Mouse (Mus musculus): ENCODE results near the gene Arhgef3. TPM values are rescaled to one million over a fixed set of nuclear protein-coding genes. Genes with fewer than 3 reads are reported as not detected.

Arhgef3 gene
- polyA plus RNA-seq, 1 experiment from 2014 or later, result 15.2 TPM

DNA sequence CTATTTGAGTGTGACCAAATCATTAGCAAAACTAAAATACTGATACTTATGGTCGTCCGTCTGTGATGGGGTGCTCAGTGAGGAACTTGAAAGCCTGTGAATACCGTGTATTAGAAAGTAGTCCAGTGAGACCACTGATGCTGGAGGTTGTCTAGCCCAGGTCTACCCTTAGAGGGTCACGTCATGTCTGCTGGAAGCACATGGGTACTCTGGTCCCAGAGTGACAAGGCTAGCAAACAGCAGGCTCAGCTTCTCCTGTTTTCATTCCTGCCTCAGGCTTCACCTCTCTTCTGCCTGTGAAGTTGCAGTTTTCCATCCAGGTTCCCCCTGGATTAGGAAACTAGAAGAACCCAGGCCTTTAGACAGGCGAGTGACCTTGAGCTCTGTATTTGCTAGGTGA lies 233.0 kb downstream of the Arhgef3 start:
- Histone ChIP-seq H3K27me3 (replicated peaks) (no peaks in the 10 kb centered on the region), H3K4me3 (replicated peaks) (no peak overlapping the region), H3K4me2 (no peak overlapping the region), H3K27ac (no peak overlapping the region), H3K9ac (no peak overlapping the region), H3K36me3 (no peaks in the 10 kb centered on the region), H3K4me1 (peaks cover 27% of the 10 kb centered on the region), H3K9me3 (no peaks in the 10 kb centered on the region)
- WGBS, result 88% methylated on average over 5 of the region's 5 CpGs
- ATAC-seq (ENCODE audit: insufficient read depth, low FRiP score, low read depth), result no peak

DNA sequence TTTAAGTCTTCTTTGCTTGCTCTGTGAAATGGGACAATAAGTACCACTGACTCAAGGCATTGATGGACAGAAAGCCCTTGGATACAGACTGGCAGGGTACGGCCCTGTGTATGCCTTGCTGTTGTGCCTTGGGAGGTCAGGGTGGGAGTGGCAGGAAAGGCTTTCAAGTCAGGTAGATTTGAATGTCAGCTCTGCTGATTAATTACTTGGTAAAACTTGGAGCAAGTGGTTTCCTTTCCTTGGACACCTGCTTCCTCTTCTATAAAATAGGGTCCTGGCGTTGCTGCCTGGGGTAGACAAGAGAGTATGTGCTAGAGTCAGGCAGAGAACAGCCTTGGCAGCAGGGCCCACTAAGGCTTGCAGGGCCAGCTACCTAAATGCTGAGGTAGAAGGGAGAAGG lies 233.4 kb downstream of the Arhgef3 start:
- Histone ChIP-seq H3K27ac (no peak overlapping the region), H3K9me3 (no peaks in the 10 kb centered on the region), H3K4me2 (no peak overlapping the region), H3K4me3 (replicated peaks) (no peak overlapping the region), H3K27me3 (replicated peaks) (no peaks in the 10 kb centered on the region), H3K9ac (no peak overlapping the region), H3K36me3 (no peaks in the 10 kb centered on the region), H3K4me1 (peaks cover 30% of the 10 kb centered on the region)
- 65% methylated on average over 2 of the region's 2 CpGs for WGBS
- no peak for ATAC-seq (ENCODE audit: insufficient read depth, low FRiP score, low read depth)

GRCm38 (mm10) chr14:27348656-27349055 lies 234.0 kb downstream of the Arhgef3 start:
- Histone ChIP-seq H3K36me3 (no peaks in the 10 kb centered on the region), H3K27me3 (replicated peaks) (no peaks in the 10 kb centered on the region), H3K9ac (no peak overlapping the region), H3K27ac (no peak overlapping the region), H3K4me1 (peaks cover 30% of the 10 kb centered on the region), H3K4me2 (no peak overlapping the region), H3K4me3 (replicated peaks) (no peak overlapping the region), H3K9me3 (no peaks in the 10 kb centered on the region)
- 96% methylated on average over 4 of the region's 4 CpGs for WGBS
- ATAC-seq (ENCODE audit: insufficient read depth, low FRiP score, low read depth), result no peak

DNA sequence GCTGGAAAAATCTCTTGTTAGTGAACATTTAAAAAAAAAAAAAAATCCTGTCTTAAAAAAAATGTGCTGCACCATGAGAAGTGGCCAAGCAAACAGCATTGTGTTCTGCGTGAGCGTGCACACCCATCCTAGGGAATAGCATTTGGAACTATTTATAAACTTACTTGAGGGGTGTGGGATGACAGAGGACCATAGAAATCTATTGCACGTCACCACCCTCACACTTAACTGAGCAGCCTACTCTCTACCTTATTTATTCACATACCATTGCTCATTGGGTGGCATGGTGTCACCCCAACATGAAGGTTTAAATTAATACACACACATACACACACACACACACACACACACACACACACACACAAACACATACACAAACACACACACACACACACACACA lies 234.4 kb downstream of the Arhgef3 start:
- H3K4me2 ChIP-seq, result no peak overlapping the region
- H3K4me3 ChIP-seq (replicated peaks), result no peak overlapping the region
- H3K27me3 ChIP-seq (replicated peaks), result no peaks in the 10 kb centered on the region
- H3K4me1 ChIP-seq, result peaks cover 30% of the 10 kb centered on the region
- no peaks in the 10 kb centered on the region for H3K36me3 ChIP-seq
- ATAC-seq (ENCODE audit: insufficient read depth, low FRiP score, low read depth), result no peak
- no peak overlapping the region for H3K9ac ChIP-seq
- no peak overlapping the region for H3K27ac ChIP-seq
- WGBS, result 87% methylated on average over 3 of the region's 3 CpGs
- H3K9me3 ChIP-seq, result no peaks in the 10 kb centered on the region

GRCm38 (mm10) chr14:27349828-27350729 lies 235.4 kb downstream of the Arhgef3 start:
- Histone ChIP-seq H3K36me3 (no peaks in the 10 kb centered on the region), H3K4me3 (replicated peaks) (no peak overlapping the region), H3K9me3 (no peaks in the 10 kb centered on the region), H3K4me1 (peaks cover 30% of the 10 kb centered on the region), H3K9ac (no peak overlapping the region), H3K27me3 (replicated peaks) (no peaks in the 10 kb centered on the region), H3K27ac (peak overlapping the region; percentile 89), H3K4me2 (no peak overlapping the region)
- no peak for ATAC-seq (ENCODE audit: insufficient read depth, low FRiP score, low read depth)
- 72% methylated on average over 17 of the region's 17 CpGs for WGBS

- H3K4me3 ChIP-seq (replicated peaks), result no peak overlapping the region
- no peaks in the 10 kb centered on the region for H3K9me3 ChIP-seq
- peak overlapping the region; percentile 89 for H3K27ac ChIP-seq
- ATAC-seq (ENCODE audit: insufficient read depth, low FRiP score, low read depth), result no peak
- H3K4me1 ChIP-seq, result peaks cover 30% of the 10 kb centered on the region
- H3K4me2 ChIP-seq, result peak overlapping the region; percentile 20; the same call in 1 of the 2 replicates
- no peaks in the 10 kb centered on the region for H3K36me3 ChIP-seq
- WGBS, result 58% methylated on average over 5 of the region's 5 CpGs
- no peaks in the 10 kb centered on the region for H3K27me3 ChIP-seq (replicated peaks)
- no peak overlapping the region for H3K9ac ChIP-seq
Observed at GRCm38 (mm10) chr14:27351051-27351475, 236.4 kb downstream of the Arhgef3 start.

- H3K4me3 ChIP-seq (replicated peaks), result no peak overlapping the region
- H3K27ac ChIP-seq, result peak overlapping the region; percentile 89
- H3K9me3 ChIP-seq, result no peaks in the 10 kb centered on the region
- peak overlapping the region; percentile 20; the same call in 1 of the 2 replicates for H3K4me2 ChIP-seq
- peaks cover 30% of the 10 kb centered on the region for H3K4me1 ChIP-seq
- H3K36me3 ChIP-seq, result no peaks in the 10 kb centered on the region
- H3K9ac ChIP-seq, result no peak overlapping the region
- 22% methylated on average over 4 of the region's 4 CpGs for WGBS
- peak; percentile 74 for ATAC-seq (ENCODE audit: insufficient read depth, low FRiP score, low read depth)
- H3K27me3 ChIP-seq (replicated peaks), result no peaks in the 10 kb centered on the region
Observed at GRCm38 (mm10) chr14:27351476-27352079, 236.9 kb downstream of the Arhgef3 start.

DNA sequence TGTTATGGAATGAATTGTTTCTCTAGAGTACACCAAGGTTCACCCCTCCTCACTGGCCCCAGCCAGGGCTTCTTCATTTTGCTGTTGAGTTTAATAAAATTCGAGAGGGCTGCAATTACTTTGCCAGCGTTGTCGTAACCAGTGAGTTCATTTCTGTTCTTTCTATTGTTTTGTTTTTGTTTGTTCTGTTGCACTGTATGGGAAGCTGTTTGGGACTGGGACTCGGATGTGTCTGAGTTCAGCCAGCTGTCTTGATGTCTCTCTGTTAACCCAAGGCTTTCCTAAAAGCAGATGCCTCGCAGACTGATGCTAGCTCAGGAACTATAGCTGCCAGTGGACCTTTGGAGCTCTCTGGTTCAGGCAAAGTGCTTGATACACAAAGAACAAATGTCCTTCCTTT lies 237.8 kb downstream of the Arhgef3 start:
- no peaks in the 10 kb centered on the region for H3K9me3 ChIP-seq
- H3K4me2 ChIP-seq, result no peak overlapping the region
- no peaks in the 10 kb centered on the region for H3K27me3 ChIP-seq (replicated peaks)
- H3K36me3 ChIP-seq, result no peaks in the 10 kb centered on the region
- no peak for ATAC-seq (ENCODE audit: insufficient read depth, low FRiP score, low read depth)
- 66% methylated on average over 5 of the region's 5 CpGs for WGBS
- H3K9ac ChIP-seq, result no peak overlapping the region
- H3K4me1 ChIP-seq, result peaks cover 30% of the 10 kb centered on the region
- H3K27ac ChIP-seq, result peak overlapping the region; percentile 89
- no peak overlapping the region for H3K4me3 ChIP-seq (replicated peaks)

- no peak overlapping the region for H3K27ac ChIP-seq
- no peaks in the 10 kb centered on the region for H3K36me3 ChIP-seq
- H3K4me3 ChIP-seq (replicated peaks), result no peak overlapping the region
- no peak overlapping the region for H3K9ac ChIP-seq
- WGBS, result 67% methylated on average over 6 of the region's 6 CpGs
- no peak for ATAC-seq (ENCODE audit: insufficient read depth, low FRiP score, low read depth)
- H3K9me3 ChIP-seq, result no peaks in the 10 kb centered on the region
- H3K27me3 ChIP-seq (replicated peaks), result no peaks in the 10 kb centered on the region
- peaks cover 20% of the 10 kb centered on the region for H3K4me1 ChIP-seq
- no peak overlapping the region for H3K4me2 ChIP-seq
Observed at GRCm38 (mm10) chr14:27355151-27355550, 240.5 kb downstream of the Arhgef3 start.

DNA sequence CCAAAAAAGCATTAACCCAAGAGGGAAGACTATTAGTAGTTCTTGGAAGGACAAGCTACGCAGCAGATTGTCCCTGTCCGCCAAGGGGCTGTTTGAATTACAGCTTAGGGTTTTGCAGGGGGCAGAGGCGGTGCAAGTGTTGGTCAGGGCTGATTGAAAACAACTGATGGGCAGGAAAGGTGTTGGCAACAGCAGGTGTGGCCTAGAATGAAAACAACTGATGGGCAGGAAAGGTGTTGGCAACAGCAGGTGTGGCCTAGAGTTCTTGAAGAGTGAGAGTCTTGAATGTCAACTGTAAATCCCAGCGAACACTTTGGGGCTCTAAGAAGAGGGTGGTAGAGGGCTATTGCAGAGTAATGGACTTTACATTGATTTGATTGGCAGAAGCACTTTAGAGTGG lies 241.2 kb downstream of the Arhgef3 start:
- H3K4me1 ChIP-seq, result peaks cover 13% of the 10 kb centered on the region
- H3K9me3 ChIP-seq, result no peaks in the 10 kb centered on the region
- no peaks in the 10 kb centered on the region for H3K36me3 ChIP-seq
- no peak overlapping the region for H3K27ac ChIP-seq
- no peak for ATAC-seq (ENCODE audit: insufficient read depth, low FRiP score, low read depth)
- no peak overlapping the region for H3K4me2 ChIP-seq
- no peak overlapping the region for H3K9ac ChIP-seq
- H3K27me3 ChIP-seq (replicated peaks), result no peaks in the 10 kb centered on the region
- no peak overlapping the region for H3K4me3 ChIP-seq (replicated peaks)
- 82% methylated on average over 4 of the region's 4 CpGs for whole genome bisulfite sequencing

DNA sequence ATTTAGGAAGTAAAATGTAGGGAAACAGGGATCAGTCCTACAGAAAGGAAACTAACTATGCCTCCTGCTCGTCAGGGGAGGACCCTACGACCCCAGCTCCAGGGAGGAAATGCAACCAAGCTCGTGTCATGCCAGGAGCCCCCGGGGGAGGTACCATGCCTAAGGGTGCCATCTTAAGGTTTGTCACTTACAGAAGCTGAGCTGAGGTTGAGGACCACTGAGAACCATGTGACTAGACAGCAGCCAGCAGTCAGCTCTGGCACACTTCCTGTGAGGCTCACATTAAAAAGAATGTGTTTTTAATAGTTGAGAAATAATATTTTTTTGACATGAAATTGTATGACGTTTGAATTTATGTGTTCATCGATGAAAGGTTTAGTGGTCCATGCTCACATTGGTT lies 242.4 kb downstream of the Arhgef3 start:
- H3K9me3 ChIP-seq, result no peaks in the 10 kb centered on the region
- no peak overlapping the region for H3K9ac ChIP-seq
- no peak overlapping the region for H3K27ac ChIP-seq
- no peaks in the 10 kb centered on the region for H3K27me3 ChIP-seq (replicated peaks)
- H3K36me3 ChIP-seq, result no peaks in the 10 kb centered on the region
- H3K4me1 ChIP-seq, result peaks cover 7% of the 10 kb centered on the region
- 62% methylated on average over 6 of the region's 6 CpGs for WGBS
- no peak for ATAC-seq (ENCODE audit: insufficient read depth, low FRiP score, low read depth)
- no peak overlapping the region for H3K4me2 ChIP-seq
- H3K4me3 ChIP-seq (replicated peaks), result no peak overlapping the region

DNA sequence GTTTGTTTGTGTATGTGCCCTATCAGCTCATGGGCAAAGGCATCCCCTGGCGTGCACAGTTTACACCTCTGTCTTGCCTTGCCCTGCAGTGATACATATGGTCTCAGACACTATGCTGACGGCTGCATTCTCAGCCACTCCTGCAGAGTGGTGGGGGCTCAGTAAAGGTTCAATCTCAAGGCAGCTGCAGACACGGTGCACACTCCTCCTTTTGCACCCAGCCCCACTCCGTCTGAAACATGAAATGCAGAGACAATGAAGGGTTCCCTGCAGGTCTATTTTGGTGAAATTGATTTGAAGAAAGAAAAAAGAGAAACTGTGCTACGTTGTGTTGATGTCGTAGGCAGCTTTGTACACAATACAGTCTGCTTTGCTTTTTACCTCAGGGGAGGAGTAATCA lies 243.5 kb downstream of the Arhgef3 start:
- Histone ChIP-seq H3K9me3 (no peaks in the 10 kb centered on the region), H3K27me3 (replicated peaks) (no peaks in the 10 kb centered on the region), H3K4me3 (replicated peaks) (no peak overlapping the region), H3K27ac (no peak overlapping the region), H3K9ac (no peak overlapping the region), H3K36me3 (no peaks in the 10 kb centered on the region), H3K4me2 (no peak overlapping the region), H3K4me1 (no peaks in the 10 kb centered on the region)
- 56% methylated on average over 6 of the region's 6 CpGs for WGBS
- ATAC-seq (ENCODE audit: insufficient read depth, low FRiP score, low read depth), result no peak

All from stomach, embryonic 15.5 days (tissue).